Mouse (Mus musculus) lung, embryonic 15.5 days (tissue): Measurements from ENCODE around the gene Gm12394. TPM values are rescaled to one million over a fixed set of nuclear protein-coding genes. Genes with fewer than 3 reads are reported as not detected.
"Not testable (repeated sequence)": the region's sequence is repeated elsewhere in the genome, so short reads cannot be mapped to it uniquely, and the experiment has no call there.

Source experiments
- ATAC-seq: fragments of 200-750 bp; cut with Nextera tagmentation; 2 replicates; pipeline ENCODE4 v1.8.0; 2017; ENCODE audit warnings: moderate number of reproducible peaks, borderline replicate concordance; ENCODE audit not compliant: low FRiP score, low TSS enrichment; ENCODE audit errors: extremely low read depth
- H3K27ac ChIP-seq: fragments of 300-500 bp; sonication (generic); 2 replicates; pipeline ENCODE4 v1.5.1; 2015; ENCODE audit warnings: moderate library complexity, mild to moderate bottlenecking, inconsistent platforms
- H3K27me3 ChIP-seq: fragments of 300-500 bp; sonication (generic); 2 replicates; pipeline ENCODE4 v1.6.1; 2015; ENCODE audit warnings: inconsistent platforms
- H3K36me3 ChIP-seq: fragments of 300-500 bp; sonication (generic); 2 replicates; pipeline ENCODE4 v1.6.1; 2015; ENCODE audit warnings: inconsistent platforms
- H3K4me1 ChIP-seq: fragments of 300-500 bp; sonication (generic); 2 replicates; pipeline ENCODE4 v1.6.1; 2015; ENCODE audit warnings: inconsistent platforms
- H3K4me2 ChIP-seq: fragments of 300-500 bp; sonication (generic); 2 replicates; pipeline ENCODE4 v1.6.1; 2015; ENCODE audit warnings: inconsistent platforms, mild to moderate bottlenecking, moderate library complexity
- H3K4me3 ChIP-seq: fragments of 300-500 bp; sonication (generic); 2 replicates; pipeline ENCODE4 v1.5.1; 2015; ENCODE audit warnings: mild to moderate bottlenecking, inconsistent platforms
- H3K9ac ChIP-seq: fragments of 300-500 bp; sonication (generic); 2 replicates; pipeline ENCODE4 v1.6.1; 2015; ENCODE audit warnings: inconsistent platforms
- H3K9me3 ChIP-seq: fragments of 300-500 bp; sonication (generic); 2 replicates; pipeline ENCODE4 v1.6.1; 2016; ENCODE audit warnings: inconsistent platforms
- WGBS: fragments of 180-500 bp; shearing (Covaris S2); methylation state at CpG from one replicate; pipeline ENCODE4 v1.1.7; 2015; 5-methylcytosine and 5-hydroxymethylcytosine counted together
- polyA plus RNA-seq: library from polyadenylated mRNA; unstranded; fragments of >200 nt; fragmentation: Nextera tagmentation; extraction: Ambion mirVana; gene quantifications from 2 replicates; pipeline ENCODE4 v1.2.1, GENCODE M21; 2015

The Gm12394 gene
- polyA plus RNA-seq, 1 experiment from 2014 or later, result 0.06 TPM

DNA sequence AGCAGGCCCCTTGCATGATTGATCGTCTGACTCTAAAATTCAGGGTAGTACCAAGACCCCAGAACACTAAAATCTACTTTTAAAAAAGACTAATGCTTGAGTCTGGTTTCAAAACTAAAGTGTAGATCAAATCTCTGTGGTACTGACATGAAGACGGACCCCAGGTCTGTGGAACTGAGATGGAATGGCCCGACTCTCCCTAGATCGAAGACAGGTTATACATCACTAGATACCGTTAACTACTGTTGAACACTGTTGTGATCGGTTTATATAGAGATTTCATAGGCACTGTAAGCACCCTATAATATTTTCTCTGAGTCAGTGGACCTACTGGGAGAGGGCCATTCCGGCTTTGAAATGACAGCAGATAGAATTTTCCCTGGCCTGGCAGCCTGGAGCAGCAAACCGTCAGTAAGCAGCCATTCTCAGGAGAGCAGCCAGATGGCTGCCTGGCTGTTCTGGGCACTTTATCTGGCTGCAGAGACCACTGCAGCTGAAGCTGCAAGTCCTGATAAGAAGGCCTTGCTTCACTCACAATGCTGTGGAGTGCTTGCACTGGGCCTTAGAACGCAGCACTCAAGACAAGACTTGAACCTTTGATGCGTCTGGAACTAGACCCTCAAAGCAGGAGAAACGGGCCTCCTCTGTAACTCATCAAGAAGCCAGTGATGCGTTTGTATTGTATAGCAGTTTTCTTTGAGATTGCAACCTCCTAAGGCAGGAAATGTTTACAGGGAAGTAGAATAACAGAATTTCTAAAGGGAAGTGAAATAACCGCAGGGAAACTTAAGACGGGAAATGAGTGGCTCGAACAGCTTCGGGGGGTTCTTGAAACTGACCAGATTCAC lies 23.5 kb upstream of the Gm12394 start:
- Histone ChIP-seq H3K9ac (no peak overlapping the region), H3K9me3 (no peaks in the 10 kb centered on the region), H3K4me2 (no peak overlapping the region), H3K4me1 (no peaks in the 10 kb centered on the region), H3K36me3 (no peaks in the 10 kb centered on the region), H3K27me3 (no peaks in the 10 kb centered on the region), H3K27ac (no peak overlapping the region), H3K4me3 (no peak overlapping the region)
- ATAC-seq, result no peak
- WGBS, result 66% methylated on average over 16 of the region's 16 CpGs

DNA sequence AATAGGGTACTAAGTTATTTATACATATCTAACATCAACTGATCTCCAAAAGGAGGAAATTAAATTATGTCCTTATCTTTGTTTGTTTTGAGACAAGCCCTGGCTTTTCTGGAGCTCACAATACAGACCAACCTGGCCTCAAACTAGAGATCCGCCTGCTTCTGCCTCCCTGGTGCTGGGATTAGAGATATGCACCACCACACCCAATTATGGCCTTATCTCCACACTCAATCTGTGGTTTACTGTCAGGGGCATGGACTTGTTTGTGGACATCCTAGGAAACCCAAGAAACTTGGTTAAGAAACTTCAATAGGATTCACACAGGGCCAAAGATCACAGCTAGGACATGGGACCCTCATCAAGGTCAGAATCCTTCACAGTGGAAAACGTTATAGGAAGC lies 21.1 kb upstream of the Gm12394 start:
- WGBS, result 66% methylated on average over 2 of the region's 2 CpGs
- Histone ChIP-seq H3K4me3 (no peak overlapping the region), H3K4me1 (no peaks in the 10 kb centered on the region), H3K36me3 (no peaks in the 10 kb centered on the region), H3K4me2 (no peak overlapping the region), H3K27me3 (no peaks in the 10 kb centered on the region), H3K9ac (no peak overlapping the region), H3K9me3 (no peaks in the 10 kb centered on the region), H3K27ac (no peak overlapping the region)
- ATAC-seq, result no peak

DNA sequence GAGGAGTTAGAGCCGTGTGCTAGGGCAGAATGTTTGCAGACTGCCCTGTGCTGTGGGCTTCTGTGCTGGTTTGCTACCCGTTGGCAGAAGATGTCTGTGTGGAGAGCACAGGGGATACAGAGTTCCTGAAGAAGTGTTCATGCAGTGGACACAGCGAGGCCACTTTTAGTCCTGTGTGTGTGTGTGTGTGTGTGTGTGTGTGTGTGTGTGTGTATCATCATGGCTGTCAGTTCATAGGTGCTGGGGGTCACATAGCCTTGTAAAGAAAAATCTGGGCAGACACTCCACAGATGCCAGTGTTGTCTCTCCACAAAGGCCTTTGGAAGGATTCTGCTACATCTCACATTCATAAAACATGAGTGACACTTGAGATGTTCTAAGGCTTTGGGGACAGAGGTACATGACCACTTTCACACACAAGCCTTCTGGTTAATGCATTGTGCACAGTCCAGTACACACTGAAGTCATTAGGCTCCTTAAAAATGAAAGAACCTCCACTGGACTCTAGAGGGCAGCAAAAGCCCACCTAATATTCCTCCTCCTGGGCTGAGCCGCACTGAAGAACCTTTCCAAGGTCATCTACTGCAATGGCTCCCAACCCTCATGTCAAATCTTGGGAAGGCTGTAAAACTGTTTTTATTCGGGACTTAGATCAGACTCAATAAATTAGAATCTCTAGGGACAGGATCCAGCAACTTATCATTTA lies 20.2 kb upstream of the Gm12394 start:
- Histone ChIP-seq H3K4me1 (no peaks in the 10 kb centered on the region), H3K9me3 (no peaks in the 10 kb centered on the region), H3K27me3 (no peaks in the 10 kb centered on the region), H3K27ac (no peak overlapping the region), H3K36me3 (no peaks in the 10 kb centered on the region), H3K4me2 (no peak overlapping the region), H3K9ac (no peak overlapping the region), H3K4me3 (no peak overlapping the region)
- ATAC-seq, result no peak
- WGBS, result 25% methylated on average over 5 of the region's 5 CpGs

DNA sequence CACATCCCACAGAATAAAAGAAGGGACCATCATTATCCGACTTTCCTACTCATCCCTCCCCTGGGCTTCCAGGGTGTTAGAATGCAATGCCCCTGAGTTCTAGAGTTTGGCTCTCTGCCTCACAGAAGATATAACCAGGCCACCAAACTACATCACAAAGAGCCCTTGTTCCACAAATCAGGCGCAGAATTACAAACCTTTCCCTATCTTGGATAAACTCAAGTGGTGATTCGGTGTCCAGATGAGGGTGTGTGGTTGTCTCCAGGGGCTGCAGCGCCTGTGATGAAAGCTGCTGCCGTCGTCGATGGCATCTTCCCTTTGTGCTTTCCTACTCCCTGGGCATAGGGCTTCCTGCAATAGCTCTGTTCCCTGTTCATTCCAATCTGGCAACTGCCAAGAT lies 17.6 kb upstream of the Gm12394 start, which contains the start of gene Fam205c:
Gene Fam205c, minus strand, starts transcription at position 101 of the 400 bp plus-strand sequence.
- H3K4me2 ChIP-seq, result no peak within 1 kb of the TSS
- H3K36me3 ChIP-seq, result no peaks in the 10 kb centered on the region
- no peak within 1 kb of the TSS for H3K27ac ChIP-seq
- H3K9me3 ChIP-seq, result no peaks in the 10 kb centered on the region
- H3K4me3 ChIP-seq, result no peak within 1 kb of the TSS
- H3K4me1 ChIP-seq, result no peaks in the 10 kb centered on the region
- no peaks in the 10 kb centered on the region for H3K27me3 ChIP-seq
- ATAC-seq, result no peak
- WGBS, result 82% methylated on average over 7 of the region's 7 CpGs
- H3K9ac ChIP-seq, result no peak within 1 kb of the TSS

DNA sequence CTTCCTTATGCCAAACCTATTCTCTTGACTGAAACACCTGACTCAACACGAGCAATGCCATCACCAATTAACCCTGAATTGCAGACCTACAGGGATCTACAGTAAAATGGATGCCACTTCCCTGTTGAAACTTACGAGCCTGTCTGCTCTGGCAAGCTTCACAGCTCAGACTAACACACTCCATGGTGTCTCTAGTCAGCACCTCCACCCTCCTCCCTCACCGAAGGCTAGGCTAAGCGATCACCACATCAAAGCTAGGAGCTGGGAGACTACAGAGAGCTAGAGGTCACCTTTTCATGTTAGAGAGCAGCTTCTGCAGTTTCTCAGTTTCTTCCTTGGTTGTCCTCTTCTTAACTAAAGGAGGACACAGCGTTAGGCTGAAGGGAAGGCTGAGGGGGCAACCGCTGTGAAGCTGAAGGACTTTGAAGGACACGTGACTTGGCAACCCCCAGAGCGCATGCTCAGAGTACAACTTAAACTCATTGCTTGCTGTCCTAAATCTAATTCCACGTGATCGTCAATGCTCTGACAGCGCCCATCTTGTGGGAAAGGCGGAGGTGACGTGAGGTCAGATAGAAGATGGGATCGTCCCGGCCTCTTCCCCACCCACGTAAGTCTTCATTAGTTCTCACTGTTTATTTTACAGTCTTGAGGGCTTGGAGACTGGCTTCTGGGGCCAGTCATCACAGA lies 16.3 kb upstream of the Gm12394 start:
- H3K36me3 ChIP-seq, result no peaks in the 10 kb centered on the region
- WGBS, result 67% methylated on average over 16 of the region's 16 CpGs
- no peak for ATAC-seq

DNA sequence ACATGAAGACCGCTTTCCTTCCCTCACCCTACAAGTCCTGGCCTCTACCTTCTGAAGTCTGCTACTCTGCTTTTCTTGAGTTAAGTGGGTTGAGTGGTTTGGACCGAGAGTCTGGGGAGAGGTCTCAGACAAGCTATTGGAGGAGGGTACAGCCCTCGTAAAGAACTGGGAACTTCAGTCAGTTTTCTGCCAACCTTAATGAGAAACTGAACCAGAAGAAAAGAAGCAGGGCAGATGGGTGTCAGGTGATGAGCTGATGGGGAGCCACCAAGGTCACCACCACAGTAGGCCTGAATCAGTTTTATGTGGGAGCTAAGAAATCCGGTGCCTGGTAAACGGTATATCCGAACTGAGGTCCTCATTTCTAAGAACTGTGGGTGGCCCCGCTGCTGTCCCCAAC lies 15.6 kb upstream of the Gm12394 start:
- H3K9me3 ChIP-seq, result no peaks in the 10 kb centered on the region
- no peak for ATAC-seq
- H3K4me1 ChIP-seq, result no peaks in the 10 kb centered on the region
- no peak overlapping the region for H3K27ac ChIP-seq
- H3K36me3 ChIP-seq, result no peaks in the 10 kb centered on the region
- H3K9ac ChIP-seq, result no peak overlapping the region
- no peak overlapping the region for H3K4me3 ChIP-seq
- 88% methylated on average over 7 of the region's 7 CpGs for WGBS
- H3K4me2 ChIP-seq, result no peak overlapping the region
- no peaks in the 10 kb centered on the region for H3K27me3 ChIP-seq

More for the DNA sequence above, 16.3 kb upstream of the Gm12394 start:
- Histone ChIP-seq H3K4me1 (no peaks in the 10 kb centered on the region), H3K27me3 (no peaks in the 10 kb centered on the region), H3K4me2 (no peak overlapping the region), H3K9ac (no peak overlapping the region), H3K9me3 (no peaks in the 10 kb centered on the region), H3K4me3 (no peak overlapping the region), H3K27ac (no peak overlapping the region)

DNA sequence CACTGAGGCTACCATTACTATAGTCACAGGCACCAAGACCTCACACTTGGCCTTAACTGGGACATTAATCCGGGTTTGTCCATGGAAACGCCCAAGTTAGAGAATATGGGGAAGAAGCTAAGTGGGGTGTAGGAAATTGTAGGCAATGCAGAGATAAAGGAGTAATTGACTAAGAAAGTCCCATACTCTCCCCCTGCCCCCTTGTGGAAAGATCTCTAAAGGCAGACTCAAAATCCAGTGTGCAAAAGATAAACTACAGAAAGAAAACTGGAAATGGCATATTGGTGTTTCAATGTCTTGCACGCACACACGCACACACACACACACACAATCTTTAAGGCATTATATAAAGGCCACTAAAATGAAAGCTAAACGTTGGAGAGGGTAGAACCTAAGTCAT lies 14.2 kb upstream of the Gm12394 start:
- no peak overlapping the region for H3K9ac ChIP-seq
- H3K4me2 ChIP-seq, result no peak overlapping the region
- 70% methylated on average over 5 of the region's 5 CpGs for WGBS
- H3K27me3 ChIP-seq, result no peaks in the 10 kb centered on the region
- H3K9me3 ChIP-seq, result no peaks in the 10 kb centered on the region
- H3K4me3 ChIP-seq, result no peak overlapping the region
- H3K27ac ChIP-seq, result no peak overlapping the region
- H3K4me1 ChIP-seq, result no peaks in the 10 kb centered on the region
- no peaks in the 10 kb centered on the region for H3K36me3 ChIP-seq
- ATAC-seq, result no peak

DNA sequence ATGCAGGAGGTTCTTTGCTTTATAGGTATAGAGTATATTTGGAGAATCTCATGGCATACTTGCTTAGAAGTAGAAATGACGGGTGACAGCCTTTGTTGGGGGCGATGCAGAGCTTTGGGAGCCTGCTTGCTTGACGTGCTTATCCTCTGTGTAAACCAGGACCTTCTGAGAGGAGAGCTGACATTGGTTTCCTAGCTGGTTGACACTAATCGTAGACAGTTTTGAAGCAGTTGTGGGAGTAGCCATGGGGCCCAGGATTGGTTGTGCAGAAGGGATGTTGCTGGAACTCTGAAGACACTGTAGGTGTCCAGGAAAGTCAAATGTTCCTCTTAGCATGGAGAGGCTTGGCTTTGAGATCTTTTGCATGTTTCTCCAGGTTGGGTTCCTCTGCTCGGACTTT lies 11.6 kb upstream of the Gm12394 start:
- Histone ChIP-seq H3K4me1 (no peaks in the 10 kb centered on the region), H3K9me3 (no peaks in the 10 kb centered on the region), H3K4me2 (no peak overlapping the region), H3K36me3 (no peaks in the 10 kb centered on the region), H3K4me3 (no peak overlapping the region), H3K27ac (no peak overlapping the region), H3K9ac (no peak overlapping the region), H3K27me3 (no peaks in the 10 kb centered on the region)
- WGBS, result 74% methylated on average over 5 of the region's 5 CpGs
- no peak for ATAC-seq

DNA sequence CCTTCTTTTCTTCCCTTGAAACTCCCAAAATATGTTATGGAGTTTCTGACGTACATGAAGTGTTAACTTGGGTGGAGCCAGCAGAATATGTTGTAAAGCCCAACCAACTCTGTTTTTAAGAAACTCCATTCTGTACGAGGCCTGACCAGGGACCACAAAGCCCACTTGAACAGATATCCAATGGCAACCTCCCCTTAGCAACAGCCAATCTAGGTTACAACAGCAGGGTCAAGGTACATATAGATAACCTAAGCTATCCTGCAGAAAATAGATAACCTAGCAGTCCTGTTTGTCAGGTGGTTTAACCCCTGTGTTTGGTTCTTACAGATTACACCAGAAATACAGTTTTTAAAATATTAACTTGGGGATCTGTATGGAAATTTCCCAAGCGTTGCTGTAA lies 10.8 kb upstream of the Gm12394 start:
- Histone ChIP-seq H3K27me3 (no peaks in the 10 kb centered on the region), H3K4me2 (no peak overlapping the region), H3K4me1 (no peaks in the 10 kb centered on the region), H3K27ac (no peak overlapping the region), H3K4me3 (no peak overlapping the region), H3K9ac (no peak overlapping the region), H3K36me3 (no peaks in the 10 kb centered on the region), H3K9me3 (no peaks in the 10 kb centered on the region)
- 37% methylated on average over 3 of the region's 3 CpGs for whole genome bisulfite sequencing
- no peak for ATAC-seq

DNA sequence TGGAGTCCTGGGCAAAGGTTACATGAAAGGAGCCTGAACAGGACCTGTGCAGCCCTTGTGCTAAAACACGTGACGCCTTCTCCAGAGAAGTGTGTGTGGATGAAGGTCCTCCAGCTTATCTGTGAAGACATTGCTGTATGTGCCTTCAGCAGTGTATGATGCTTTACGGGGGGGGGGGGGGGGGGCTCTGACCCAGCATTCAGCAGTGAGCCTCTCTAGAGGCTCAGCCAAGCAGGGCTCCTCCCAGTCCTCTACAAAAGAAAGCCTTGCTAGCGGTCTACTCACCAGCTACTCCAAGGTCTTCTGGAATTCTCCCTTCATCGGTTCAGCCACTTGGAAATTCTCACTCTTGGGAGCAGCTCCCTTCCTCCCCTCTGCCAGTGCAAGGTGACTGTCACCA lies 6.9 kb upstream of the Gm12394 start:
- H3K36me3 ChIP-seq, H3K4me3 ChIP-seq, H3K9ac ChIP-seq, H3K4me1 ChIP-seq, H3K9me3 ChIP-seq, H3K27ac ChIP-seq, H3K27me3 ChIP-seq, H3K4me2 ChIP-seq, ATAC-seq: not testable (repeated sequence)
- 64% methylated on average over 4 of the region's 5 CpGs for WGBS

DNA sequence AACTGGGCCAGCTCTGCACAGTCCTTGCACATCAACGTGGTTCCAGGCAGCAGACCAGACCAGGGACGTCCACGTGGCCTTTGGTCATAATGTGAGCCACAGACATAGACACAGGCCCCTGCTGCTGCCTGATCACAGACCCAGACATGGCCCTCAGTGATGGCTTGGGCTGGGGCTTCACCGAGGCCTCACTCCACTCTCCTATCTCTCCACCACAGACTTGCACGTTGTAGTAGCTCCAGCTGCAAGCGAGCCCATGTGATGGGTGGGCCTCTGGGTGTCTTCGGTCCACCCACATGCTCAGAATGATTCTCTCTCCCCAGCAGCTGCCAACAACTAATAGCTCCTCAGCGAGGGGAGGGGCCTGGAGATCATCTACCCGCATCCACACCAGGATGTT lies 3.9 kb upstream of the Gm12394 start:
- not testable (repeated sequence) for ATAC-seq, H3K4me3 ChIP-seq, H3K9me3 ChIP-seq, H3K4me2 ChIP-seq, H3K27me3 ChIP-seq, H3K4me1 ChIP-seq, H3K9ac ChIP-seq, H3K27ac ChIP-seq, H3K36me3 ChIP-seq
- WGBS, result 66% methylated on average over 9 of the region's 9 CpGs

DNA sequence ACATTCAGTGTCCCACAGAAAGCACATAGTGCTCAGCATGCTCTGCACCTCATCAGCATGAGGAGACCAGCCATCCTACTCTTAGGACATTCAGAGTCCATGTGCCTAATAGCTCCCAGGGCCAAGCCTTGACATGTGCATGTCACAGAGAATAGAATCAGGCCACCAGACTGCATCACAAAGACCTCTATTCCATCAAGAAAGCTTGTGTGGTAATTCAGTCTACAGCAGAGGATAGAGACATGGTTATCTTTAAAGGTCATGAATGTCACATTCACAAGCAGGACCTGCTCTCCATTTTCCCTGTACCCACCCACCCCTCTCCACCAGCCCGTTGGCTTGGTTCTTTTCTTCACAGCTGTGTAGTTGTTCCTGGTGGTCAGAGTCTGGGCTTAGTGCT lies 2.8 kb downstream of the Gm12394 start, which contains the start of gene Fam205a1:
Gene Fam205a1, minus strand, starts transcription at position 101 of the 400 bp plus-strand sequence.
- not testable (repeated sequence) for H3K4me2 ChIP-seq, H3K27me3 ChIP-seq, H3K36me3 ChIP-seq, ATAC-seq, H3K9me3 ChIP-seq, H3K4me1 ChIP-seq, H3K4me3 ChIP-seq, H3K9ac ChIP-seq, H3K27ac ChIP-seq
- 64% methylated on average over 1 of the region's 1 CpGs for WGBS
